Mouse (Mus musculus): ENCODE measurements at regions not wholly inside any gene's neighbourhood (a gene's known extent, or its start where the extent isn't known, plus 50 kb on each side); places are given as distances from the start of the nearest gene placed in this dataset.
A peak's percentile ranks its signal among the peaks of the same experiment; 100 is the strongest.

GRCm38 (mm10) chr8:87197867-87198536, 274.4 kb downstream of the Cbln1 start:
- no peak overlapping the region for H3K27ac ChIP-seq (replicated peaks)

GRCm38 (mm10) chr8:87197000-87197399, 275.4 kb downstream of the Cbln1 start:
- H3K27me3 ChIP-seq: peaks cover 4% of the 10 kb centered on the region; the same call in 1 of the 2 replicates
- H3K4me1 ChIP-seq (replicated peaks): peaks cover 25% of the 10 kb centered on the region
- H3K4me2 ChIP-seq: no peak overlapping the region
- WGBS: 77% methylated on average over 5 of the region's 5 CpGs
- H3K9me3 ChIP-seq: no peaks in the 10 kb centered on the region
- ATAC-seq (ENCODE audit: low read depth): no peak
- no peak overlapping the region for H3K9ac ChIP-seq
- H3K4me3 ChIP-seq: no peak overlapping the region
- no peaks in the 10 kb centered on the region for H3K36me3 ChIP-seq
- no peak overlapping the region for H3K27ac ChIP-seq (replicated peaks)

More at GRCm38 (mm10) chr8:87197867-87198536, 274.4 kb downstream of the Cbln1 start:
- Histone ChIP-seq H3K27me3 (peaks cover 4% of the 10 kb centered on the region; the same call in 1 of the 2 replicates), H3K4me3 (no peak overlapping the region), H3K4me2 (no peak overlapping the region), H3K9ac (no peak overlapping the region), H3K36me3 (no peaks in the 10 kb centered on the region), H3K4me1 (replicated peaks) (peaks cover 25% of the 10 kb centered on the region), H3K9me3 (no peaks in the 10 kb centered on the region)
- ATAC-seq (ENCODE audit: low read depth): no peak
- WGBS: 31% methylated on average over 8 of the region's 8 CpGs

GRCm38 (mm10) chr8:87196050-87196449, 276.4 kb downstream of the Cbln1 start:
- Histone ChIP-seq H3K9me3 (no peaks in the 10 kb centered on the region), H3K4me3 (no peak overlapping the region), H3K4me2 (no peak overlapping the region), H3K9ac (no peak overlapping the region), H3K27me3 (peaks cover 4% of the 10 kb centered on the region; the same call in 1 of the 2 replicates), H3K36me3 (no peaks in the 10 kb centered on the region), H3K4me1 (replicated peaks) (peaks cover 25% of the 10 kb centered on the region), H3K27ac (replicated peaks) (no peak overlapping the region)
- 50% methylated on average over 5 of the region's 5 CpGs for WGBS
- ATAC-seq (ENCODE audit: low read depth): no peak

GRCm38 (mm10) chr8:87189791-87190385, 282.5 kb downstream of the Cbln1 start:
- no peak overlapping the region for H3K9ac ChIP-seq
- no peak for ATAC-seq (ENCODE audit: low read depth)
- no peaks in the 10 kb centered on the region for H3K27me3 ChIP-seq
- no peaks in the 10 kb centered on the region for H3K9me3 ChIP-seq
- H3K4me1 ChIP-seq (replicated peaks): no peaks in the 10 kb centered on the region
- no peak overlapping the region for H3K4me2 ChIP-seq
- 0 out of 2 replicates have a peak overlapping the region, but pooled peaks have one; percentile 9 for H3K27ac ChIP-seq (replicated peaks)
- no peak overlapping the region for H3K4me3 ChIP-seq
- no peaks in the 10 kb centered on the region for H3K36me3 ChIP-seq
- WGBS: 70% methylated on average over 13 of the region's 13 CpGs

- Histone ChIP-seq H3K27ac (replicated peaks) (no peak overlapping the region), H3K4me3 (no peak overlapping the region), H3K36me3 (no peaks in the 10 kb centered on the region), H3K4me2 (no peak overlapping the region), H3K9ac (no peak overlapping the region), H3K4me1 (replicated peaks) (no peaks in the 10 kb centered on the region), H3K9me3 (no peaks in the 10 kb centered on the region), H3K27me3 (no peaks in the 10 kb centered on the region)
- 69% methylated on average over 4 of the region's 4 CpGs for WGBS
- no peak for ATAC-seq (ENCODE audit: low read depth)
Observed at GRCm38 (mm10) chr8:87182888-87183287, 289.5 kb downstream of the Cbln1 start.

- H3K27me3 ChIP-seq: no peaks in the 10 kb centered on the region
- H3K4me2 ChIP-seq: no peak overlapping the region
- H3K9me3 ChIP-seq: no peaks in the 10 kb centered on the region
- no peak overlapping the region for H3K4me3 ChIP-seq
- ATAC-seq (ENCODE audit: low read depth): no peak
- no peaks in the 10 kb centered on the region for H3K4me1 ChIP-seq (replicated peaks)
- no peaks in the 10 kb centered on the region for H3K36me3 ChIP-seq
- WGBS: 80% methylated on average over 4 of the region's 4 CpGs
- no peak overlapping the region for H3K27ac ChIP-seq (replicated peaks)
- H3K9ac ChIP-seq: no peak overlapping the region
Observed at GRCm38 (mm10) chr8:87178561-87178960, 293.5 kb upstream of the N4bp1 start.

- no peaks in the 10 kb centered on the region for H3K9me3 ChIP-seq
- 83% methylated on average over 6 of the region's 6 CpGs for WGBS
- no peak overlapping the region for H3K4me2 ChIP-seq
- no peak for ATAC-seq (ENCODE audit: low read depth)
- no peaks in the 10 kb centered on the region for H3K36me3 ChIP-seq
- H3K4me1 ChIP-seq (replicated peaks): no peaks in the 10 kb centered on the region
- no peaks in the 10 kb centered on the region for H3K27me3 ChIP-seq
- no peak overlapping the region for H3K27ac ChIP-seq (replicated peaks)
- H3K9ac ChIP-seq: no peak overlapping the region
- no peak overlapping the region for H3K4me3 ChIP-seq
Observed at GRCm38 (mm10) chr8:87177620-87178019, 292.6 kb upstream of the N4bp1 start.

GRCm38 (mm10) chr8:87175097-87175496, 290.0 kb upstream of the N4bp1 start:
- H3K4me2 ChIP-seq: no peak overlapping the region
- ATAC-seq (ENCODE audit: low read depth): no peak
- no peaks in the 10 kb centered on the region for H3K27me3 ChIP-seq
- no peak overlapping the region for H3K9ac ChIP-seq
- no peaks in the 10 kb centered on the region for H3K4me1 ChIP-seq (replicated peaks)
- H3K9me3 ChIP-seq: no peaks in the 10 kb centered on the region
- no peaks in the 10 kb centered on the region for H3K36me3 ChIP-seq
- H3K27ac ChIP-seq (replicated peaks): no peak overlapping the region
- H3K4me3 ChIP-seq: no peak overlapping the region

- Histone ChIP-seq H3K9me3 (no peaks in the 10 kb centered on the region), H3K4me2 (no peak overlapping the region), H3K27ac (replicated peaks) (no peak overlapping the region), H3K4me3 (no peak overlapping the region), H3K4me1 (replicated peaks) (no peaks in the 10 kb centered on the region), H3K36me3 (no peaks in the 10 kb centered on the region), H3K27me3 (no peaks in the 10 kb centered on the region), H3K9ac (no peak overlapping the region)
- ATAC-seq (ENCODE audit: low read depth): no peak
Observed at GRCm38 (mm10) chr8:87173720-87174119, 288.7 kb upstream of the N4bp1 start.

GRCm38 (mm10) chr8:87166771-87167170, 281.7 kb upstream of the N4bp1 start:
- 75% methylated on average over 1 of the region's 1 CpGs for WGBS
- H3K9me3 ChIP-seq: no peaks in the 10 kb centered on the region
- no peaks in the 10 kb centered on the region for H3K4me1 ChIP-seq (replicated peaks)
- ATAC-seq (ENCODE audit: low read depth): no peak
- H3K4me3 ChIP-seq: no peak overlapping the region
- no peaks in the 10 kb centered on the region for H3K36me3 ChIP-seq
- no peaks in the 10 kb centered on the region; the same call in 1 of the 2 replicates for H3K27me3 ChIP-seq
- H3K4me2 ChIP-seq: no peak overlapping the region
- H3K27ac ChIP-seq (replicated peaks): no peak overlapping the region
- H3K9ac ChIP-seq: no peak overlapping the region

- Histone ChIP-seq H3K4me2 (no peak overlapping the region), H3K4me1 (replicated peaks) (peaks cover 16% of the 10 kb centered on the region), H3K27me3 (no peaks in the 10 kb centered on the region; the same call in 1 of the 2 replicates), H3K36me3 (no peaks in the 10 kb centered on the region), H3K27ac (replicated peaks) (no peak overlapping the region), H3K4me3 (no peak overlapping the region), H3K9me3 (no peaks in the 10 kb centered on the region), H3K9ac (no peak overlapping the region)
- no peak for ATAC-seq (ENCODE audit: low read depth)
- 67% methylated on average over 2 of the region's 2 CpGs for WGBS
Observed at GRCm38 (mm10) chr8:87160416-87160815, 275.4 kb upstream of the N4bp1 start.

GRCm38 (mm10) chr8:87158322-87158721, 273.3 kb upstream of the N4bp1 start:
- 55% methylated on average over 8 of the region's 8 CpGs for WGBS

More at GRCm38 (mm10) chr8:87158322-87158721, 273.3 kb upstream of the N4bp1 start:
- Histone ChIP-seq H3K27ac (replicated peaks) (no peak overlapping the region), H3K4me2 (no peak overlapping the region), H3K4me1 (replicated peaks) (peaks cover 16% of the 10 kb centered on the region), H3K9ac (no peak overlapping the region), H3K9me3 (no peaks in the 10 kb centered on the region), H3K4me3 (no peak overlapping the region), H3K27me3 (no peaks in the 10 kb centered on the region; the same call in 1 of the 2 replicates), H3K36me3 (no peaks in the 10 kb centered on the region)
- ATAC-seq (ENCODE audit: low read depth): no peak
